Mouse (Mus musculus): ENCODE results near the gene Ehmt2.

GRCm38 (mm10) chr17:34953258-34953657 is 55.0 kb downstream of the Ehmt2 start:
- no peak for TF ChIP-seq CTCF (IDR thresholded peaks at IDR 0.05; ENCODE audit: low read depth)
- no peak for TF ChIP-seq EP300 (IDR thresholded peaks at IDR 0.05; ENCODE audit: low read depth)

Data from liver, embryonic 14.5 days (tissue).